Mouse (Mus musculus) midbrain, embryonic 16.5 days (tissue): ENCODE measurements around the gene Aoc1. TPM values are rescaled to one million over a fixed set of nuclear protein-coding genes. Genes with fewer than 3 reads are reported as not detected.

Experiments
- ATAC-seq: fragments of 200-750 bp; cut with Nextera tagmentation; 2 replicates; pipeline ENCODE4 v1.8.0; 2017; ENCODE audit warnings: moderate TSS enrichment
- H3K27ac ChIP-seq: fragments of 300-500 bp; sonication (generic); 2 replicates; pipeline ENCODE4 v1.5.1; 2014; ENCODE audit warnings: mild to moderate bottlenecking, low read length, mixed read lengths
- H3K27me3 ChIP-seq: fragments of 300-500 bp; sonication (generic); 2 replicates; pipeline ENCODE4 v1.6.1; 2014; ENCODE audit warnings: low read depth, low read length, mixed read lengths; ENCODE audit not compliant: control insufficient read depth, insufficient read depth
- H3K36me3 ChIP-seq: fragments of 300-500 bp; sonication (generic); 2 replicates; pipeline ENCODE4 v1.6.1; 2014; ENCODE audit warnings: mild to moderate bottlenecking, low read length, moderate library complexity, mixed read lengths; ENCODE audit not compliant: control insufficient read depth, insufficient read depth
- H3K4me1 ChIP-seq: fragments of 300-500 bp; sonication (generic); 2 replicates; pipeline ENCODE4 v1.6.1; 2014; ENCODE audit warnings: mild to moderate bottlenecking, low read length, mixed read lengths; ENCODE audit not compliant: control insufficient read depth, insufficient read depth
- H3K4me2 ChIP-seq: fragments of 300-500 bp; sonication (generic); 2 replicates; pipeline ENCODE4 v1.6.1; 2014; ENCODE audit warnings: mild to moderate bottlenecking, low read length, mixed read lengths
- H3K4me3 ChIP-seq: fragments of 300-500 bp; sonication (generic); 2 replicates; pipeline ENCODE4 v1.5.1; 2014; ENCODE audit warnings: low read depth, mild to moderate bottlenecking, low read length, moderate library complexity, mixed read lengths
- H3K9ac ChIP-seq: fragments of 300-500 bp; sonication (generic); 2 replicates; pipeline ENCODE4 v1.6.1; 2014; ENCODE audit warnings: low read depth, low read length, mixed read lengths
- H3K9me3 ChIP-seq: fragments of 300-500 bp; sonication (generic); replicated peaks from 2 replicates; pipeline ENCODE4 v1.6.1; 2014; ENCODE audit warnings: mild to moderate bottlenecking, low read length, mixed read lengths; ENCODE audit not compliant: control insufficient read depth, poor library complexity, severe bottlenecking
- whole genome bisulfite sequencing: fragments of 180-500 bp; shearing (Covaris S2); extraction: QIAGEN DNeasy Blood & Tissue Kit; methylation state at CpG from one replicate; pipeline ENCODE4 v1.1.7; 2014; 5-methylcytosine and 5-hydroxymethylcytosine counted together
- polyA plus RNA-seq: library from polyadenylated mRNA; unstranded; fragments of >200 nt; fragmentation: Nextera tagmentation; extraction: Ambion mirVana; gene quantifications from 2 replicates; pipeline ENCODE4 v1.2.1, GENCODE M21; 2015

The Aoc1 gene
- polyA plus RNA-seq, result 0.07 TPM in 1 of 2 replicates, not detected in the other

DNA sequence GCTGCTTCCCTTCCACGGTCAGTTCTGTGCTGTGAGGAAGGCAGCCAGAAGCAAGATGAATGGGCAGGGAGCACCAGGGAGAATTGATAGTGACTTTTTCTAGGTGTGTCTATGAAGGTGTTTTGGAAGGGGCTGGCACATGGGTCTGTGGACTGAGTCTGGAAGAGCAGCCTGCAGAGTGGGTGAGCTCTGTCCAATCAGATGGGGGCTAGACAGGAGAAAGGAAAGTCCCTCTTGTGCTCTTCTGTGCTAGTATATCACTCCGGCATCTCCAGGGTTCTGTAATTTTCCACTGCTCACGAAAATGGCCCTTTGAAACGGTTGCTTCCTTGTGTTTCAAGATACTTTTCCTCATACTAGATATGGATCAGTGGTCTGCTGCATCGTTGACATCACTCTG is at the start of gene Aoc1:
Aoc1 (plus strand) TSS at position 301 of the 400 bp plus-strand sequence.
- Histone ChIP-seq H3K4me3 (no peak within 1 kb of the TSS), H3K4me1 (no peaks in the 10 kb centered on the region), H3K4me2 (no peak within 1 kb of the TSS), H3K27me3 (no peaks in the 10 kb centered on the region), H3K9ac (no peak within 1 kb of the TSS), H3K27ac (no peak within 1 kb of the TSS), H3K9me3 (no peaks in the 10 kb centered on the region), H3K36me3 (no peaks in the 10 kb centered on the region)
- ATAC-seq, result no peak
- WGBS, result 91% methylated on average over 5 of the region's 5 CpGs

DNA sequence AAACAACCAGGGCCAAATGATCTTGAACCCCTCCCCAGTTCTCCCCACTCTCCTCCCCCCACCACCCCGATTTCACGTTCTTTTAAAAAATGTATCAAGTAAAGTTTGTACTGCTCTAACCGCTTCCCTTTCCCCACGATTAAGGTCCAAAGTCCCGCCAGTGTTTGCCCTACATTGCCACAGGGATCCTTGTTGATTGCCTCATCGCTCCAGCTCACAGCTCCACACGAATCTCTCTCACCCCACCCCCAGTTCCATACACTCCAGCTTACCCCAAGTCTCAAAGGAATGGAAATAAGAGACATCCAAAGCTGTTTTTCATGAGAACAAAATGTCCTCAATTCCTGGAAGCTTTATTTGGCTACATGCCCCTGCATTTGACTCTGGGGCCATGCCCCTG is 47.7 kb upstream of the Aoc1 start:
- 77% methylated on average over 7 of the region's 7 CpGs for WGBS
- Histone ChIP-seq H3K4me2 (no peak overlapping the region), H3K4me3 (no peak overlapping the region), H3K27ac (no peak overlapping the region), H3K36me3 (no peaks in the 10 kb centered on the region), H3K4me1 (no peaks in the 10 kb centered on the region), H3K27me3 (no peaks in the 10 kb centered on the region), H3K9ac (no peak overlapping the region), H3K9me3 (no peaks in the 10 kb centered on the region)
- no peak for ATAC-seq

- Histone ChIP-seq H3K9me3 (no peaks in the 10 kb centered on the region), H3K9ac (no peak overlapping the region), H3K36me3 (0 out of 2 replicates have a peak, but pooled peaks cover 10% of the 10 kb centered on the region), H3K4me2 (no peak overlapping the region), H3K4me3 (no peak overlapping the region), H3K27ac (no peak overlapping the region), H3K27me3 (no peaks in the 10 kb centered on the region), H3K4me1 (no peaks in the 10 kb centered on the region)
- WGBS, result 95% methylated on average over 1 of the region's 1 CpGs
- no peak for ATAC-seq
Observed at GRCm38 (mm10) chr6:48828976-48829375, 43.7 kb upstream of the Aoc1 start.

DNA sequence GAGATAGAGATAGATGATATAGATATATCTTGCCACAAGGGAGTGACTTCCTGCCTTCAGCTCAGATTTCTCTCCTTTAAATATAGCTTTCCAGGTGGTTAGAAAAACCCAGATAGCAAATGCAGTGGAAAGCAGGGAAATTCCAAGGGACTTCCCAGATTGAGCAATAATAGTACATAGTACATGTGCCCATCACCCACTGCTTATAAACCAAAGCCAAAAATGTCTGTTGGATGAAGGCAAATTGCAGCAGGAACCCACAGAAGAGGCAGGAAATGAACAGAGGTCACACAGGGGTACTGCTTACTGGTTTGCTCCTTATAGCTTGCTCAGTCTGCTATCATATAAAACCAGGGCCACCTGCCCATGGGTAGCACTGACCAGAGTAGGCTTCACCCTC is 43.0 kb upstream of the Aoc1 start:
- Histone ChIP-seq H3K4me3 (no peak overlapping the region), H3K9me3 (no peaks in the 10 kb centered on the region), H3K4me1 (no peaks in the 10 kb centered on the region), H3K27ac (no peak overlapping the region), H3K4me2 (no peak overlapping the region), H3K36me3 (peaks cover 10% of the 10 kb centered on the region; the same call in 1 of the 2 replicates), H3K9ac (no peak overlapping the region), H3K27me3 (no peaks in the 10 kb centered on the region)
- no peak for ATAC-seq

- peaks cover 10% of the 10 kb centered on the region; the same call in 1 of the 2 replicates for H3K36me3 ChIP-seq
- 66% methylated on average over 1 of the region's 1 CpGs for WGBS
- H3K9me3 ChIP-seq, result no peaks in the 10 kb centered on the region
- no peaks in the 10 kb centered on the region for H3K4me1 ChIP-seq
- H3K27me3 ChIP-seq, result no peaks in the 10 kb centered on the region
- ATAC-seq, result no peak
- no peak overlapping the region for H3K9ac ChIP-seq
- H3K27ac ChIP-seq, result no peak overlapping the region
- no peak overlapping the region for H3K4me2 ChIP-seq
- H3K4me3 ChIP-seq, result no peak overlapping the region
Observed at GRCm38 (mm10) chr6:48830241-48830640, 42.5 kb upstream of the Aoc1 start.

GRCm38 (mm10) chr6:48831141-48831540 is 41.6 kb upstream of the Aoc1 start:
- Histone ChIP-seq H3K9ac (no peak overlapping the region), H3K4me2 (no peak overlapping the region), H3K27ac (no peak overlapping the region), H3K4me1 (no peaks in the 10 kb centered on the region), H3K27me3 (no peaks in the 10 kb centered on the region), H3K9me3 (no peaks in the 10 kb centered on the region), H3K36me3 (peaks cover 10% of the 10 kb centered on the region; the same call in 1 of the 2 replicates), H3K4me3 (no peak overlapping the region)
- 89% methylated on average over 5 of the region's 5 CpGs for WGBS
- ATAC-seq, result no peak

GRCm38 (mm10) chr6:48832426-48832825 is 40.3 kb upstream of the Aoc1 start:
- H3K4me3 ChIP-seq, result no peak overlapping the region
- H3K9me3 ChIP-seq, result no peaks in the 10 kb centered on the region
- no peak overlapping the region for H3K9ac ChIP-seq
- H3K36me3 ChIP-seq, result peaks cover 10% of the 10 kb centered on the region; the same call in 1 of the 2 replicates
- no peaks in the 10 kb centered on the region for H3K4me1 ChIP-seq
- H3K27me3 ChIP-seq, result no peaks in the 10 kb centered on the region
- H3K4me2 ChIP-seq, result no peak overlapping the region
- H3K27ac ChIP-seq, result no peak overlapping the region
- 94% methylated on average over 1 of the region's 1 CpGs for WGBS
- no peak for ATAC-seq

- ATAC-seq, result no peak
Observed at GRCm38 (mm10) chr6:48833515-48833914, 39.2 kb upstream of the Aoc1 start.

DNA sequence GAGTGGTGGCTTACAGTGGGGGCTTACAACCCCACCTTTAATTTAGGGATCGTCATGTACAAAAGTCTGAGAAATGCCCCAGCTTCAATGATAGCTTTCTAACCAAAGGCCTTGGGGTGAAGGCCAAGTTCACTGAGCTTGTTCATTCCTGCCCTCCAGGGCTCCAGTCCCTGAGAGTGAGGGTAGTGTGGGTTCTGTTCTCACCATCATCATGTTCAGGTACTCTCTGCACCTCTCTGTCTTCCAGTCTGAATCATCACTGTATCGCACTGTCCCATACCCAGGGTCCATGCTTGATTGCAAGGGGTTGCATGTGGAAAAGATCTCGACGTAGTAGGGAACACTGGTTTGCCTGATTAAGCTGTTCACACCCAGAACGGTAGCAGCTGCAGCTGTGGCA is 37.5 kb upstream of the Aoc1 start:
- no peak overlapping the region for H3K4me3 ChIP-seq
- no peak overlapping the region for H3K27ac ChIP-seq
- no peaks in the 10 kb centered on the region for H3K9me3 ChIP-seq
- H3K4me1 ChIP-seq, result peaks cover 13% of the 10 kb centered on the region; the same call in 1 of the 2 replicates
- no peak for ATAC-seq
- WGBS, result 92% methylated on average over 5 of the region's 5 CpGs
- H3K36me3 ChIP-seq, result peaks cover 10% of the 10 kb centered on the region; the same call in 1 of the 2 replicates
- no peak overlapping the region for H3K9ac ChIP-seq
- H3K27me3 ChIP-seq, result no peaks in the 10 kb centered on the region
- H3K4me2 ChIP-seq, result no peak overlapping the region

More at GRCm38 (mm10) chr6:48833515-48833914, 39.2 kb upstream of the Aoc1 start:
- 92% methylated on average over 4 of the region's 4 CpGs for WGBS
- H3K27me3 ChIP-seq, result no peaks in the 10 kb centered on the region
- no peak overlapping the region for H3K9ac ChIP-seq
- H3K4me1 ChIP-seq, result peaks cover 3% of the 10 kb centered on the region; the same call in 1 of the 2 replicates
- no peak overlapping the region for H3K4me2 ChIP-seq
- H3K27ac ChIP-seq, result no peak overlapping the region
- no peaks in the 10 kb centered on the region for H3K9me3 ChIP-seq
- H3K4me3 ChIP-seq, result no peak overlapping the region
- H3K36me3 ChIP-seq, result peaks cover 10% of the 10 kb centered on the region; the same call in 1 of the 2 replicates
